Mouse (Mus musculus) heart, embryonic 16.5 days (tissue): ENCODE results near the gene Ip6k1. TPM values are rescaled to one million over a fixed set of nuclear protein-coding genes. Genes with fewer than 3 reads are reported as not detected.
A peak's percentile ranks its signal among the peaks of the same experiment; 100 is the strongest.

Experiments used
- ATAC-seq: fragments of 200-750 bp; cut with Nextera tagmentation; replicated peaks from 2 replicates; pipeline ENCODE4 v1.8.0; 2017; ENCODE audit warnings: moderate number of reproducible peaks; ENCODE audit not compliant: insufficient read depth, low FRiP score; ENCODE audit errors: extremely low read depth
- H3K27ac ChIP-seq: fragments of 300-500 bp; sonication (generic); 2 replicates; pipeline ENCODE4 v1.5.1; 2014; ENCODE audit warnings: mild to moderate bottlenecking, low read length, control low read depth, moderate library complexity
- H3K27me3 ChIP-seq: fragments of 300-500 bp; sonication (generic); 2 replicates; pipeline ENCODE4 v1.6.1; 2014; ENCODE audit warnings: low read length, mixed read lengths; ENCODE audit not compliant: control insufficient read depth, insufficient read depth
- H3K36me3 ChIP-seq: fragments of 300-500 bp; sonication (generic); 2 replicates; pipeline ENCODE4 v1.6.1; 2014; ENCODE audit not compliant: control insufficient read depth, insufficient read depth
- H3K4me1 ChIP-seq: fragments of 300-500 bp; sonication (generic); 2 replicates; pipeline ENCODE4 v1.6.1; 2014; ENCODE audit warnings: low read length, mixed read lengths; ENCODE audit not compliant: control insufficient read depth, insufficient read depth
- H3K4me2 ChIP-seq: fragments of 300-500 bp; sonication (generic); 2 replicates; pipeline ENCODE4 v1.6.1; 2014; ENCODE audit warnings: low read depth, mild to moderate bottlenecking, control low read depth, low read length
- H3K4me3 ChIP-seq: fragments of 300-500 bp; sonication (generic); 2 replicates; pipeline ENCODE4 v1.5.1; 2014; ENCODE audit warnings: mild to moderate bottlenecking, control low read depth, low read length
- H3K9ac ChIP-seq: fragments of 300-500 bp; sonication (generic); 2 replicates; pipeline ENCODE4 v1.6.1; 2014; ENCODE audit warnings: low read length, control low read depth
- H3K9me3 ChIP-seq: fragments of 300-500 bp; sonication (generic); replicated peaks from 2 replicates; pipeline ENCODE4 v1.6.1; 2016; ENCODE audit warnings: low read length; ENCODE audit not compliant: control insufficient read depth
- WGBS: fragments of 180-500 bp; shearing (Covaris S2); extraction: QIAGEN DNeasy Blood & Tissue Kit; methylation state at CpG from one replicate; pipeline ENCODE4 v1.1.7; 2014; 5-methylcytosine and 5-hydroxymethylcytosine counted together
- polyA plus RNA-seq: library from polyadenylated mRNA; unstranded; fragments of >200 nt; fragmentation: Nextera tagmentation; extraction: Ambion mirVana; gene quantifications from 2 replicates; pipeline ENCODE4 v1.2.1, GENCODE M21; 2015

Gene Ip6k1
- polyA plus RNA-seq, 1 experiment from 2014 or later, result 38.8 TPM

DNA sequence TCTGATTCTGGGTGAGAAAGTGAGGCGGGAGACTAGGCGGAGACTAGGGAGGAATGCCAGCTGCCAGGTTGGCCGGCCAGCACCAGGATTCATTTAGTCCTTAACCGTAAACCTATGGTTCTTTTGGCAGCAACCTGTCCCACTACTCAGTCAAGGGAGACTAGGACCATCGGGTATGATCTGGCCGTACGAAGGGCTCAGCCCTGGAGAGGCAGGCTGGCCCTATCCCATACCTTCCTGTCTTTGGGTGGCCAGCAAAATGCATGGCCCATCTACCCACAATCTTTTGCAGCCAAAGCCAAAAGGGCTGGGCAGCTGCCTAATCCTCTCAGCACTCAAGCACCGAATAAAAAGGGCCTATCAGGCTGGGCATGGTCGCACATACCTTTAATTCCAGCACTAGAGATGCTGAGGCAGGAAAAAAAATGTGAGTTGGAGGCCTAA, 70.2 kb downstream of the Ip6k1 start:
- ATAC-seq, result peak; percentile 47

DNA sequence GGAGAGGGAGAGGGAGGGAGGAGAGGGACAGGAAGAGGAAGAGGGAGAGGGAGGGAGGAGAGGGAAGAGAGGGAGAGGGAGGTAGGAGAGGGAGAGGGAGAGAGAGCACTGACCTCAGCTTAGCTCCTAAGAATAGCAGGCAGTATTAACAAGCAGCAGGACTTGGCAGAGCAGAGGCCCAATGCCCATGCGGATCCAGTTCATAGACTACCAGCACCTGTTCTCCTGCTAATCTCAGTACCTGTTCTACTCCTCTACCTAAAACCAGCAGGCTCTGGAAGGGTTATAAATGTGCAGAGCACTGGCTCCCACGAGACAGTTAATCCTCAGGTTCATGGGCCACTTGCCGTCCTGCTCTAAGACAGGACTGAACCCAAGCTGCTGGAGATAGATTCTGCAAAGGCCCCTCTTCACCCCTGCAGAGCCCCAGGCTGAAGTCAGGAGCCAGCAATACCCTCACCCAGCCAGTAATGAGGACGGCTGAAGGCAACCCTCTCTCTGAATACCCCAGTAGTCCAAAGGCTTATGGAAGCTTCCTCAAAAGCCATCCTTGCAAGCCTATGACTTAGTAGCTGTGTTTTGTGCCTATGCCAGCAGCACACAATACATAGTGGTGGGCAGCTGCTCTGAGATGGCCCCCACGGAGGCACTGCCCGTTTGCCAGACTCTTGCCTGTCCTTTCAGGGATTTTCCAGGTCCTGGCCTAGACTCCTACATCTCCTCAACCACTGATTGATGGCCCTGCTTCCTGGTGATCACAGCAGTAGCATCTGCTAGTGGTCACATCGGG, 71.0 kb downstream of the Ip6k1 start:
- peaks cover 4% of the 10 kb centered on the region; the same call in 1 of the 2 replicates for H3K36me3 ChIP-seq
- 0 out of 2 replicates have a peak overlapping the region, but pooled peaks have one; percentile 3 for H3K4me2 ChIP-seq
- peak overlapping the region; percentile 87 for H3K27ac ChIP-seq
- H3K9me3 ChIP-seq, result no peaks in the 10 kb centered on the region
- H3K4me1 ChIP-seq, result peaks cover 25% of the 10 kb centered on the region
- ATAC-seq, result peak; percentile 74
- H3K4me3 ChIP-seq, result no peak overlapping the region
- peak overlapping the region; percentile 47 for H3K9ac ChIP-seq
- no peaks in the 10 kb centered on the region for H3K27me3 ChIP-seq
- 46% methylated on average over 7 of the region's 7 CpGs for WGBS

More for the DNA sequence above, 70.2 kb downstream of the Ip6k1 start:
- no peaks in the 10 kb centered on the region for H3K27me3 ChIP-seq
- no peak overlapping the region for H3K4me3 ChIP-seq
- H3K9ac ChIP-seq, result peak overlapping the region; percentile 39; the same call in 1 of the 2 replicates
- peaks cover 4% of the 10 kb centered on the region; the same call in 1 of the 2 replicates for H3K36me3 ChIP-seq
- WGBS, result 31% methylated on average over 9 of the region's 9 CpGs
- peak overlapping the region; percentile 17; the same call in 1 of the 2 replicates for H3K4me2 ChIP-seq
- H3K27ac ChIP-seq, result peak overlapping the region; percentile 89
- H3K9me3 ChIP-seq, result no peaks in the 10 kb centered on the region
- peaks cover 18% of the 10 kb centered on the region for H3K4me1 ChIP-seq

DNA sequence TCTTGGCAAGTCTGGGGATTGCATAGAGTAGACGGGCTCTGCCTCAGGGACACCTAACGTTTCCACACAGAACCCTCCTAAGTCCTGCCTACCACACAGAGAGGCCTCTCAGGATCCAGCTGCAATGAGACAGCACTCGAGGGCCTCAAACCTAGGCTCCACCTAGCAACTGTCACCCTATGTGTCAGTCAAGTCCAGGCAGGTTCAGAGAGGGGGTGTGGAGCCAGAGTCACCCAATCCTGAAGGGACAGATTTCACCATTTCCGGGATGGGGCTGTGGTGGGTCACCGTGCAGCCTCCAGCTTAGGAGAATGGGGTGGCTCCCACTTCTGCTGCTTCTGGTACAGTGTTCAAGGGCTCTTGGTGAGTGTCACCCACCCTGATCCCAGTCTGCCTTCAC, 77.9 kb downstream of the Ip6k1 start, which contains the start of gene Mst1:
Gene Mst1, plus strand, starts transcription at position 269 of the 400 bp plus-strand sequence.
- peak within 1 kb of the TSS; percentile 86 for H3K4me3 ChIP-seq
- 64% methylated on average over 5 of the region's 5 CpGs for WGBS
- H3K4me2 ChIP-seq, result peak within 1 kb of the TSS; percentile 92
- peaks cover 14% of the 10 kb centered on the region for H3K4me1 ChIP-seq
- H3K9me3 ChIP-seq, result no peaks in the 10 kb centered on the region
- no peak within 1 kb of the TSS for H3K27ac ChIP-seq
- H3K36me3 ChIP-seq, result peaks cover 7% of the 10 kb centered on the region
- H3K27me3 ChIP-seq, result peaks cover 23% of the 10 kb centered on the region
- H3K9ac ChIP-seq, result peak within 1 kb of the TSS; percentile 98
- no peak for ATAC-seq

DNA sequence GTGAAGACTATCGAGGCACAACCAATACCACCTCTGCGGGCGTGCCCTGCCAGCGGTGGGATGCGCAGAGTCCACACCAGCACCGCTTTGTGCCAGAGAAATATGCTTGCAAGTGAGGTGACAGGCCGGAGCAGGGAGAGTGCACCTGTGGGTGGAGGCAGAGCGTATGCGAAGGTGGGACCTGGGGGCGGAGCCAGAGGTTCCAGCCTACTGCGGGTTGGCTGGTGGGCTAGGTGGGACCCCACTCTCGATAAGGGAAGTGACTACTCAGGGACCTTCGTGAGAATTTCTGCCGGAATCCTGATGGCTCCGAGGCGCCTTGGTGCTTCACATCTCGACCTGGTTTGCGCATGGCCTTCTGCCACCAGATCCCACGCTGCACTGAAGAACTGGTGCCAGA, 80.2 kb downstream of the Ip6k1 start:
- 7% methylated on average over 19 of the region's 19 CpGs for WGBS
- Histone ChIP-seq H3K4me2 (peak overlapping the region; percentile 19), H3K27ac (no peak overlapping the region), H3K9me3 (no peaks in the 10 kb centered on the region), H3K4me1 (peaks cover 14% of the 10 kb centered on the region), H3K4me3 (no peak overlapping the region), H3K36me3 (peaks cover 26% of the 10 kb centered on the region), H3K27me3 (peaks cover 23% of the 10 kb centered on the region), H3K9ac (no peak overlapping the region)
- ATAC-seq, result no peak

DNA sequence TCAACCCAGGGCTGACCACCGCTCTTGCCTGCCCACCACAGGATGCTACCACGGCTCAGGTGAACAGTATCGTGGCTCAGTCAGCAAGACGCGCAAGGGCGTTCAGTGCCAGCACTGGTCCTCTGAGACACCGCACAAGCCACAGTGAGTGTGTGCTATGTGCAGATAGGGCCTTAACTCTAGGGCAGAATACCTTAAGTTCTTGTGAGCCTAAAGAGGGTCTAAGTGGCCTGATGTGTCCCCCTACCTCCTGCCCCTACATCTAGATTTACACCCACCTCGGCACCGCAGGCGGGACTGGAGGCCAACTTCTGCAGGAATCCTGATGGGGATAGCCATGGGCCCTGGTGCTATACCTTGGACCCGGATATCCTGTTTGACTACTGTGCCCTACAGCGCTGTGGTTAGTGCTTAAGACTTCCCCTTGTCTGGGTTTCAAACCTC, 80.7 kb downstream of the Ip6k1 start, which contains the start of gene Rnf123:
Gene Rnf123, minus strand, starts transcription at position 359 of the 444 bp plus-strand sequence.
- H3K4me2 ChIP-seq, result peak within 1 kb of the TSS; percentile 19
- peaks cover 31% of the 10 kb centered on the region for H3K36me3 ChIP-seq
- H3K4me3 ChIP-seq, result no peak within 1 kb of the TSS
- peaks cover 10% of the 10 kb centered on the region for H3K4me1 ChIP-seq
- H3K27ac ChIP-seq, result no peak within 1 kb of the TSS
- no peaks in the 10 kb centered on the region for H3K9me3 ChIP-seq
- WGBS, result 30% methylated on average over 12 of the region's 12 CpGs
- no peak for ATAC-seq
- H3K9ac ChIP-seq, result no peak within 1 kb of the TSS
- peaks cover 23% of the 10 kb centered on the region for H3K27me3 ChIP-seq

DNA sequence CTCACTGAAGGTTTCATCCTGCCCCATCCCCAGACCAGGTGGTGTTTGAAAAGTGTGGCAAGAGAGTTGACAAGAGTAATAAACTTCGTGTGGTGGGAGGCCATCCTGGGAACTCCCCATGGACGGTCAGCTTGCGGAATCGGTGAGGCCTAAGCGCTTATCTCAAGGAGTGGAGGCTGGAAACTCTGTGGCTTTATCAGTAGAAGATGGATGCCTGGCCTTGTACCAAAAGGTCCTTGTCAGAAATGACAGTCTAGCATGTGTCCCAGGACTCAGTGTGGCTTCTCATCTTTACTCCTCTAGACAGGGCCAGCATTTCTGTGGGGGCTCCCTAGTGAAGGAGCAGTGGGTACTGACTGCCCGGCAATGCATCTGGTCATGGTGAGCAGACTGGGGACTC, 81.3 kb downstream of the Ip6k1 start:
- no peak overlapping the region for H3K9ac ChIP-seq
- peaks cover 23% of the 10 kb centered on the region for H3K27me3 ChIP-seq
- H3K36me3 ChIP-seq, result peaks cover 36% of the 10 kb centered on the region
- ATAC-seq, result no peak
- WGBS, result 48% methylated on average over 6 of the region's 6 CpGs
- H3K4me1 ChIP-seq, result peaks cover 4% of the 10 kb centered on the region
- H3K4me2 ChIP-seq, result no peak overlapping the region
- no peak overlapping the region for H3K4me3 ChIP-seq
- no peaks in the 10 kb centered on the region for H3K9me3 ChIP-seq
- H3K27ac ChIP-seq, result no peak overlapping the region

DNA sequence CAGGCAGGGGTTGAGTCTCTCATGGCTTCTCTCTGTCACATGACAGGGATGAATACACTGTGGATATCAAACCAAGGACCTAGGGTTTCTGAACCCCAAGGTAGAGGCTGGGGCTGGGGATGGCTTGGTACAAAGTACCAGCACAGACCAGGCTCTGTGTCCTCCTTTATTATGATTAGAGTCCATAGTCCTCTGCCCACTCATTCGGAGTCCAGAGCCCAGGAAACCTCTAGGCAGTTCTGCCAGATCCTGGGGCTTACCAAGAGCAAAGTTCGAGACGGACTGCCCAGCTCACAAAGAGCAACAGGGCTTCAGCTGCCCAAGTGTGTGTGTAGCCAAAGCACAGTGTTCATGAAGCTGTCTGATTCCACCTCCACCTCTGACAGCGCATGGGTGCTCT, 83.0 kb downstream of the Ip6k1 start:
- Histone ChIP-seq H3K4me1 (no peaks in the 10 kb centered on the region), H3K9ac (no peak overlapping the region), H3K36me3 (peaks cover 46% of the 10 kb centered on the region), H3K4me3 (no peak overlapping the region), H3K27ac (no peak overlapping the region), H3K9me3 (no peaks in the 10 kb centered on the region), H3K4me2 (no peak overlapping the region), H3K27me3 (peaks cover 23% of the 10 kb centered on the region)
- no peak for ATAC-seq
- WGBS, result 92% methylated on average over 4 of the region's 4 CpGs

DNA sequence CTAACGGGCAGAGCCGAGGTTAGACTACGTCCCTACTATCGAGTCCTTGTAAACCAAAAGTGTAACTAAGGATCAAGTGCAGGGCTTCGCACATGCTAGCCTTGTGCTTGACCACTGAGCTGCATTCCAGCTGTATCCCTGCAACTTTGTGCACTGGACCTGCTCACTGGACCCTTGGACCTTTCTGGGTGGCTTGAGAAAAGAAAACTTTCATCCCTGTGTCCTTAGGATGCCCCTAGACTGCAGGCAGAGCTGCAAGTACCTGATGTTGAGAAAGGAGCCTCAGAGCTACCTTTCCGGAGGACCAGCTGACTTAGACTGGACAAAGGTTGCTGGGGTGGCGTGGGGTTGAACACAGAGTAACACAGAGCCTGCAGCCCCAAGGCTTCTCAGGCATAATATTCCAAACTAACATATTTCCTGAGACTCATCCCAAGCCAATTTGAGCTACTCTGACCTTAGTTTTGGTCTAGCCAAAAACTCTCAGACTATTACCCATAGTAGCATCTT, 88.4 kb downstream of the Ip6k1 start:
- no peaks in the 10 kb centered on the region for H3K27me3 ChIP-seq
- no peak for ATAC-seq
- no peak overlapping the region for H3K9ac ChIP-seq
- WGBS, result 93% methylated on average over 7 of the region's 7 CpGs
- H3K9me3 ChIP-seq, result no peaks in the 10 kb centered on the region
- H3K4me2 ChIP-seq, result no peak overlapping the region
- H3K4me1 ChIP-seq, result peaks cover 11% of the 10 kb centered on the region; the same call in 1 of the 2 replicates
- H3K4me3 ChIP-seq, result no peak overlapping the region
- H3K36me3 ChIP-seq, result peaks cover 45% of the 10 kb centered on the region
- no peak overlapping the region for H3K27ac ChIP-seq

DNA sequence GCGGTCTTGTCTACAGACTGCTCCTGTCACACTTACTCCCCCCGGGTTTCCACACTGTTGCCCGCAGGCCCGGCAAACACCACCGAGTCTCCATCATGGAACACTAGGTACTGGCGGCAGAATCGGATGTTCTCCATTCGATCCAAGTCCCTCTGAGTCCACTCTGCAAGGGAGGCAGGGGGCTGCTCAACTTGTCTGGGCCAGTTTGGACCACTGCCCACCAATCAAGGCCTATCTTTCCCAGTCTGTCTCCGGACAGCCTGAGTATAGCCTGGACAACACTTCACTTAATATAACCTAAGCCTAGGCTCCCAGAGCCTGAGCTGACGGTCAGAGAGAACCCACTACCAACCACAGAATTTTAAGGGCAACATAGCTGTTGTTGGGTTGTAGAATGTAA, 91.3 kb downstream of the Ip6k1 start:
- peak overlapping the region; percentile 82 for H3K4me3 ChIP-seq
- H3K9ac ChIP-seq, result peak overlapping the region; percentile 90
- H3K4me2 ChIP-seq, result peak overlapping the region; percentile 99
- no peak for ATAC-seq
- peak overlapping the region; percentile 84 for H3K27ac ChIP-seq
- H3K4me1 ChIP-seq, result peaks cover 20% of the 10 kb centered on the region; the same call in 1 of the 2 replicates
- no peaks in the 10 kb centered on the region for H3K27me3 ChIP-seq
- peaks cover 21% of the 10 kb centered on the region for H3K36me3 ChIP-seq
- H3K9me3 ChIP-seq, result no peaks in the 10 kb centered on the region
- 63% methylated on average over 10 of the region's 10 CpGs for WGBS
